Mouse (Mus musculus) CH12.LX (cell line): ENCODE data around the gene Dna2. TPM values are rescaled to one million over a fixed set of nuclear protein-coding genes. Genes with fewer than 3 reads are reported as not detected.

Experiments used
- DNase-seq: peaks from one replicate; pipeline ENCODE4 v3.0.0-alpha.2; 2013; ENCODE audit errors: extremely low read depth
- H3K27ac ChIP-seq: 2 replicates; pipeline ENCODE4 v1.5.1; 2012; ENCODE audit warnings: low read depth, mild to moderate bottlenecking, control low read depth, moderate library complexity; ENCODE audit not compliant: insufficient read depth
- H3K27me3 ChIP-seq: replicated peaks from 2 replicates; pipeline ENCODE3; 2012; ENCODE audit warnings: inconsistent platforms
- H3K36me3 ChIP-seq, 2 experiments: replicated peaks in 1 of 2; 2 replicates each; pipeline versions ENCODE3 to v1.6.1; 2012; ENCODE audit warnings: inconsistent platforms in 1 of 2, low read length in 1 of 2, mild to moderate bottlenecking in 1 of 2, mixed read lengths in 1 of 2, moderate library complexity in 1 of 2; ENCODE audit not compliant: control insufficient read depth in 1 of 2, insufficient read depth in 1 of 2
- H3K4me1 ChIP-seq, 2 experiments: 2 replicates each; pipeline ENCODE4 v1.6.1; 2012; ENCODE audit warnings: inconsistent platforms in 1 of 2, moderate library complexity in 1 of 2; ENCODE audit not compliant: insufficient read depth in 2 of 2, control insufficient read depth in 1 of 2
- H3K4me2 ChIP-seq: 2 replicates; pipeline ENCODE4 v1.6.1; 2012; ENCODE audit warnings: low read depth, mild to moderate bottlenecking, control low read depth; ENCODE audit not compliant: poor library complexity, insufficient read depth, severe bottlenecking
- H3K4me3 ChIP-seq, 3 experiments: fragments of 150-350 bp in 1 of 3; sonication (generic) in 1 of 3; replicated peaks in 1 of 3; 2 replicates each; pipeline versions ENCODE3 to v1.5.1; 2011 to 2012; ENCODE audit warnings: low read depth in 2 of 3, low read length in 2 of 3, mild to moderate bottlenecking in 2 of 3, moderate library complexity in 2 of 3, control low read depth in 1 of 3, improper control_type of control experiment in 1 of 3, inconsistent platforms in 1 of 3, mixed read lengths in 1 of 3; ENCODE audit not compliant: poor library complexity in 1 of 3
- H3K79me2 ChIP-seq: replicated peaks from 2 replicates; pipeline ENCODE4 v1.6.1; 2012; ENCODE audit warnings: mild to moderate bottlenecking, moderate library complexity; ENCODE audit not compliant: control insufficient read depth, poor library complexity, insufficient read depth, severe bottlenecking; ENCODE audit errors: extremely low read depth
- H3K9ac ChIP-seq: 2 replicates; pipeline ENCODE4 v1.6.1; 2012; ENCODE audit warnings: low read depth, mild to moderate bottlenecking, control low read depth, moderate library complexity; ENCODE audit not compliant: insufficient read depth
- H3K9me3 ChIP-seq: replicated peaks from 2 replicates; pipeline ENCODE3; 2012; ENCODE audit warnings: low read length, inconsistent platforms, mixed read lengths
- BHLHE40 ChIP-seq: IDR thresholded peaks from 2 replicates; pipeline ENCODE4 v1.6.1; 2011; ENCODE audit warnings: mild to moderate bottlenecking, low read depth, low read length, improper control_type of control experiment
- CHD1 ChIP-seq: IDR thresholded peaks from 2 replicates; pipeline ENCODE4 v1.6.1; 2012; ENCODE audit warnings: low read depth, low read length, improper control_type of control experiment, inconsistent platforms
- CTCF ChIP-seq, 2 experiments: IDR thresholded peaks in 1 of 2; conservative IDR thresholded peaks in 1 of 2; 2 replicates each; pipeline ENCODE4 v1.5.1; 2011 to 2012; ENCODE audit warnings: low read depth in 2 of 2, low read length in 2 of 2, improper control_type of control experiment in 1 of 2, inconsistent platforms in 1 of 2, mild to moderate bottlenecking in 1 of 2, moderate library complexity in 1 of 2
- E2F4 ChIP-seq: IDR thresholded peaks from 2 replicates; pipeline ENCODE4 v1.6.1; 2011; ENCODE audit warnings: low read depth, low read length, improper control_type of control experiment; ENCODE audit not compliant: insufficient replicate concordance
- ELF1 ChIP-seq: IDR thresholded peaks from 2 replicates; pipeline ENCODE4 v1.6.1; 2014; ENCODE audit warnings: low read depth, mild to moderate bottlenecking, inconsistent platforms, low read length, improper control_type of control experiment
- ETS1 ChIP-seq: conservative IDR thresholded peaks from 2 replicates; pipeline ENCODE4 v1.6.1; 2012; ENCODE audit warnings: low read depth, mild to moderate bottlenecking, inconsistent platforms, low read length, improper control_type of control experiment, moderate library complexity
- GABPA ChIP-seq: IDR thresholded peaks from 2 replicates; pipeline ENCODE4 v1.6.1; 2012; ENCODE audit warnings: low read depth, low read length, improper control_type of control experiment, inconsistent platforms; ENCODE audit not compliant: insufficient replicate concordance
- IRF4 ChIP-seq: IDR thresholded peaks from 2 replicates; pipeline ENCODE4 v1.6.1; 2014; ENCODE audit warnings: low read depth, mild to moderate bottlenecking, inconsistent platforms, low read length, improper control_type of control experiment
- JUN ChIP-seq: IDR thresholded peaks from 2 replicates; pipeline ENCODE4 v1.6.1; 2011; ENCODE audit warnings: low read depth, mild to moderate bottlenecking, low read length, improper control_type of control experiment, moderate library complexity; ENCODE audit not compliant: insufficient read depth
- KAT2A ChIP-seq: IDR thresholded peaks from 2 replicates; pipeline ENCODE4 v1.6.1; 2012; ENCODE audit warnings: low read length, improper control_type of control experiment, inconsistent platforms; ENCODE audit not compliant: insufficient replicate concordance
- MAFK ChIP-seq: IDR thresholded peaks from 2 replicates; pipeline ENCODE4 v1.6.1; 2011; ENCODE audit warnings: low read length, improper control_type of control experiment; ENCODE audit not compliant: insufficient replicate concordance
- MAX ChIP-seq: IDR thresholded peaks from 2 replicates; pipeline ENCODE4 v1.6.1; 2011; ENCODE audit warnings: low read length, improper control_type of control experiment
- MAZ ChIP-seq: IDR thresholded peaks from 2 replicates; pipeline ENCODE4 v1.6.1; 2012; ENCODE audit warnings: low read depth, mild to moderate bottlenecking, inconsistent platforms, low read length, improper control_type of control experiment, moderate library complexity
- MYC ChIP-seq: IDR thresholded peaks from 2 replicates; pipeline ENCODE4 v1.6.1; 2011; ENCODE audit warnings: low read depth, mild to moderate bottlenecking, improper control_type of control experiment, low read length
- NELFE ChIP-seq: IDR thresholded peaks from 2 replicates; pipeline ENCODE4 v1.6.1; 2011; ENCODE audit warnings: low read depth, low read length, improper control_type of control experiment
- POLR2A ChIP-seq: IDR thresholded peaks from 2 replicates; pipeline ENCODE4 v1.6.1; 2011; ENCODE audit warnings: low read depth, mild to moderate bottlenecking, improper control_type of control experiment, low read length
- RCOR1 ChIP-seq: conservative IDR thresholded peaks from 2 replicates; pipeline ENCODE4 v1.6.1; 2012; ENCODE audit warnings: low read depth, mild to moderate bottlenecking, inconsistent platforms, low read length, improper control_type of control experiment
- SIN3A ChIP-seq: IDR thresholded peaks from 2 replicates; pipeline ENCODE4 v1.6.1; 2012; ENCODE audit warnings: low read length, improper control_type of control experiment, inconsistent platforms
- SMC3 ChIP-seq: IDR thresholded peaks from 2 replicates; pipeline ENCODE4 v1.6.1; 2011; ENCODE audit warnings: low read depth, low read length, improper control_type of control experiment
- TBP ChIP-seq: conservative IDR thresholded peaks from 2 replicates; pipeline ENCODE4 v1.6.1; 2011; ENCODE audit warnings: low read depth, low read length, improper control_type of control experiment
- UBTF ChIP-seq: IDR thresholded peaks from 2 replicates; pipeline ENCODE4 v1.6.1; 2012; ENCODE audit warnings: low read depth, mild to moderate bottlenecking, inconsistent platforms, low read length, improper control_type of control experiment, moderate library complexity
- USF1 ChIP-seq: IDR thresholded peaks from 2 replicates; pipeline ENCODE4 v1.6.1; 2014; ENCODE audit warnings: low read depth, mild to moderate bottlenecking, inconsistent platforms, low read length, improper control_type of control experiment
- ZC3H11A ChIP-seq: IDR thresholded peaks from 2 replicates; pipeline ENCODE4 v1.6.1; 2012; ENCODE audit warnings: low read depth, mild to moderate bottlenecking, inconsistent platforms, low read length, improper control_type of control experiment
- ZKSCAN1 ChIP-seq: IDR thresholded peaks from 2 replicates; pipeline ENCODE4 v1.6.1; 2012; ENCODE audit warnings: low read depth, inconsistent platforms, low read length, improper control_type of control experiment, borderline replicate concordance
- ZMIZ1 ChIP-seq: IDR thresholded peaks from 2 replicates; pipeline ENCODE4 v1.6.1; 2012; ENCODE audit warnings: low read depth, mild to moderate bottlenecking, inconsistent platforms, low read length, improper control_type of control experiment
- dilution Hi-C: fragments of 300-500 bp; cut with MboI; formaldehyde crosslinking; loops from 2 replicates; pipeline ENCODE4 v1.14.3; 2020; ENCODE audit warnings: low sequenced_read_pairs; ENCODE audit not compliant: extremely low pct_unique_long_range_greater_than_20kb, extremely low pct_ligation_motif_present
- in situ Hi-C: fragments of 300-500 bp; cut with MboI; formaldehyde crosslinking; loops from 3 replicates; pipeline ENCODE4 v1.14.3; 2019; ENCODE audit warnings: low sequenced_read_pairs, low pct_ligation_motif_present, low pct_unique_long_range_greater_than_20kb, mixed read lengths
- polyA plus RNA-seq: library from polyadenylated mRNA; unstranded; fragments of >175 nt; gene quantifications from 2 replicates; pipeline ENCODE4 v1.2.1, GENCODE M21; 2012; ENCODE audit warnings: low read depth; ENCODE audit not compliant: insufficient read length
- total RNA-seq, 2 experiments: library from RNA; depleted of rRNA; stranded (reverse); fragments of 300-350 nt in 1 of 2; fragments of >200 nt in 1 of 2; gene quantifications; 2 replicates each; pipeline ENCODE4 v1.2.3; 2012 to 2014

Dna2 gene
- total and polyA plus RNA-seq, 3 experiments: 31.7 to 38.6 (median 33.4) TPM

GRCm38 (mm10) chr10:62900144-62900543 lies 46.7 kb upstream of the Dna2 start:
- in situ Hi-C loops (no loop called here), dilution Hi-C loops (no loop called here)
- Histone ChIP-seq H3K4me2 (no peak overlapping the region), H3K27ac (no peak overlapping the region), H3K36me3 (no peaks in the 10 kb centered on the region), H3K79me2 (no peaks in the 10 kb centered on the region), H3K9ac (no peak overlapping the region), H3K9me3 (no peaks in the 10 kb centered on the region), H3K4me3 (no peak overlapping the region), H3K4me1 (peaks cover 0 to 8% of the 10 kb centered on the region in 2 experiments; a peak in 2 of 4 replicates), H3K27me3 (no peaks in the 10 kb centered on the region)
- no peak for DNase-seq
- TF ChIP-seq NELFE: no peak
- no peak for TF ChIP-seq MYC
- no peak for TF ChIP-seq ZC3H11A
- TF ChIP-seq KAT2A: no peak
- no peak for TF ChIP-seq BHLHE40
- no peak for TF ChIP-seq ELF1
- no peak for TF ChIP-seq MAFK
- TF ChIP-seq IRF4: no peak
- TF ChIP-seq RCOR1: no peak
- no peak for TF ChIP-seq JUN
- TF ChIP-seq TBP: no peak
- no peak for TF ChIP-seq ETS1
- TF ChIP-seq CTCF (conservative IDR thresholded peaks at IDR 0.05 in 1 of 2, IDR thresholded peaks at IDR 0.05 in 1 of 2; ENCODE audit: low read depth in 2 of 2, low read length in 2 of 2): no peak
- no peak for TF ChIP-seq SIN3A
- no peak for TF ChIP-seq MAX
- TF ChIP-seq SMC3: no peak

- no peaks in the 10 kb centered on the region for H3K27me3 ChIP-seq
- H3K36me3 ChIP-seq: no peaks in the 10 kb centered on the region
- dilution Hi-C loops: no loop called here
- no peak overlapping the region for H3K9ac ChIP-seq
- H3K4me3 ChIP-seq: no peak overlapping the region
- DNase-seq: no peak
- H3K79me2 ChIP-seq: no peaks in the 10 kb centered on the region
- no peak overlapping the region for H3K4me2 ChIP-seq
- in situ Hi-C loops: no loop called here
- H3K4me1 ChIP-seq: 0 out of 4 replicates have a peak, but pooled peaks cover 0 to 2% of the 10 kb centered on the region in 2 experiments
- no peak overlapping the region for H3K27ac ChIP-seq
- no peak for TF ChIP-seq USF1
- no peak for TF ChIP-seq ZC3H11A
- no peak for TF ChIP-seq CTCF (conservative IDR thresholded peaks at IDR 0.05 in 1 of 2, IDR thresholded peaks at IDR 0.05 in 1 of 2; ENCODE audit: low read depth in 2 of 2, low read length in 2 of 2)
- TF ChIP-seq IRF4: no peak
- no peak for TF ChIP-seq CHD1
- TF ChIP-seq E2F4: no peak
- no peak for TF ChIP-seq MAX
- TF ChIP-seq GABPA: no peak
- no peak for TF ChIP-seq POLR2A
- TF ChIP-seq ZMIZ1: no peak
- no peak for TF ChIP-seq UBTF
- TF ChIP-seq ELF1: no peak
- no peak for TF ChIP-seq SIN3A
- no peak for TF ChIP-seq ZKSCAN1
- TF ChIP-seq MAZ: no peak
- H3K9me3 ChIP-seq: no peaks in the 10 kb centered on the region
Measured at GRCm38 (mm10) chr10:62901826-62902225, 45.0 kb upstream of the Dna2 start.
